Comparison of ENCODE assay signal across 9 mouse cellular contexts in the genomic region with DNA sequence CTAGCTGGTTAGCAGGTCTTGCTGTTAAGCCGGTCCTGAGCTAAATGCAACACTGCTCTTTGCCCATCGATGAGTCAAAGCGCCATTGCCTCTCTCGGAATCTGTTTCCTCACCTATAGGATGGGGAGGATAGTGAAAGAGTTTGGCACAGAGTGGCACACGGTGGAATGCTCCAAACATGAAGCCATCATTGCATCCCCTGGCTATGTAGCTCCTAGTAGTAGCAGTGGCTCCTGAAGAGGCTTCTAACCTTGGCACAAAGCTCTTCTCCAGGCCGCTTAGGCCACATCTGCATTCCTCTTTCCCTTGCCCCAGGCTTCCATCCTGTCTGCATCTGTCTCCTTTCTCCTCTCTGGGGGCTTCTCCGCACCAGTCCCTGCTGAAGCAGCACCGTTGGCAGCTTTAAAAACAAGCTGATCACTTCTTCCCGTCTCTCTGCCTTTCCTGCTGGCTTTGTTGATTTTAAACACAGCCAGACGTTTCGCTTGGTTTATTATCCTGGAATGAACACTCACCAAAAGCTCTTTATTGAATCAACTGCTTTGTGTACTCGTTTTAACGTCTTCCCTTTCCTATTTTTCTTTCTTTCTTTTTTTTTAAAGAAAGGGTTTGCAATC.
DNase-seq lines count a peak whose midpoint lies in the region; ATAC-seq and TF ChIP-seq lines count a peak whose summit lies in the region.
"Had no signal": no experiment of that assay in that cellular context is flagged by ENCODE, and none has a peak within 500 bp of the region (broad histone marks: within the 10 kb centered on the region; RNA-seq: fewer than 3 reads in every experiment).

No protein-coding gene starts in this region.

- no peak overlapping the region for H3K4me2 ChIP-seq in forebrain, embryonic 11.5 days (ENCODE audit: low read depth, low read length, severe bottlenecking)

- H3K27ac ChIP-seq in layer of hippocampus, adult 2 months = peak overlapping the region; percentile 85
- H3K27ac ChIP-seq in forebrain, embryonic 11.5 days (ENCODE audit: low read depth, low read length) = peak overlapping the region; percentile 82; the same call in 1 of the 2 replicates
- H3K27ac ChIP-seq in limb, embryonic 10.5 days = peak overlapping the region; percentile 87

- 54% methylated on average over 13 of the region's 13 CpGs for WGBS in forebrain, embryonic 11.5 days
- 51% methylated on average over 13 of the region's 13 CpGs for WGBS in limb, embryonic 10.5 days

- H3K36me3 ChIP-seq in forebrain, embryonic 11.5 days (ENCODE audit: control insufficient read depth, insufficient read depth, low read length) = no peaks in the 10 kb centered on the region
- peaks cover 29% of the 10 kb centered on the region for H3K36me3 ChIP-seq in limb, embryonic 10.5 days

- no peak for DNase-seq in layer of hippocampus, adult 2 months (ENCODE audit: low spot score in 2 of 2)
- no peak for DNase-seq in layer of hippocampus, postnatal 14 days (ENCODE audit: low spot score in 2 of 2)
- no peak for DNase-seq in forebrain, embryonic 11.5 days (ENCODE audit: low spot score)
- no peak for DNase-seq in limb, embryonic 10.5 days (ENCODE audit: low spot score)
- DNase-seq in retina, embryonic 14.5 days (ENCODE audit: low spot score) = peak; percentile 34
- no peak for DNase-seq in gastrocnemius, postnatal 10 days
- DNase-seq in left cerebral cortex, adult 9 months (ENCODE audit: low spot score in 2 of 2) = no peak
- no peak for DNase-seq in Muller cell, postnatal 12 days (ENCODE audit: inconsistent ontology term)

- H3K9me3 ChIP-seq in forebrain, embryonic 11.5 days (ENCODE audit: control insufficient read depth, low read length) = no peaks in the 10 kb centered on the region
- H3K9me3 ChIP-seq in limb, embryonic 10.5 days (replicated peaks) = no peaks in the 10 kb centered on the region
- H3K9me3 ChIP-seq: megakaryocyte, embryonic 14.5 days had no signal

- peaks cover 24% of the 10 kb centered on the region for H3K4me1 ChIP-seq in forebrain, embryonic 11.5 days (replicated peaks; ENCODE audit: control insufficient read depth, insufficient read depth, low read length)
- peaks cover 81% of the 10 kb centered on the region for H3K4me1 ChIP-seq in limb, embryonic 10.5 days
- H3K4me1 ChIP-seq: megakaryocyte, embryonic 14.5 days had no signal

- peak overlapping the region; percentile 34; the same call in 1 of the 2 replicates for H3K4me3 ChIP-seq in layer of hippocampus, adult 2 months
- no peak overlapping the region for H3K4me3 ChIP-seq in forebrain, embryonic 11.5 days (ENCODE audit: low read depth, low read length)
- no peak overlapping the region for H3K4me3 ChIP-seq in limb, embryonic 10.5 days
- H3K4me3 ChIP-seq: megakaryocyte, embryonic 14.5 days had no signal

- H3K27me3 ChIP-seq in forebrain, embryonic 11.5 days (ENCODE audit: control insufficient read depth, insufficient read depth, low read length) = no peaks in the 10 kb centered on the region
- no peaks in the 10 kb centered on the region for H3K27me3 ChIP-seq in limb, embryonic 10.5 days (ENCODE audit: low read depth, poor library complexity, severe bottlenecking)

- peak overlapping the region; percentile 6; the same call in 1 of the 2 replicates for H3K9ac ChIP-seq in forebrain, embryonic 11.5 days (ENCODE audit: low read length)

- ATAC-seq in forebrain, embryonic 11.5 days (replicated peaks; ENCODE audit: low FRiP score) = no peak

- TF ChIP-seq CTCF in layer of hippocampus, adult 2 months (conservative IDR thresholded peaks at IDR 0.05) = no peak
